Mouse (Mus musculus) liver, postnatal 0 days (tissue): ENCODE measurements around the gene Gm49361.

Source experiments
- CTCF ChIP-seq: sonication (generic); IDR thresholded peaks from 2 replicates; pipeline ENCODE4 v1.5.1; 2016; ENCODE audit warnings: antibody characterized with exemption, low read depth
- EP300 ChIP-seq: IDR thresholded peaks from 2 replicates; pipeline ENCODE4 v1.6.1; 2016; ENCODE audit warnings: antibody characterized with exemption, low read depth, mild to moderate bottlenecking

- TF ChIP-seq CTCF (no peak), EP300 (no peak)
Observed at GRCm38 (mm10) chr14:57611034-57611433, 134.9 kb downstream of the Gm49361 start.
